Mouse (Mus musculus) neural tube, embryonic 15.5 days (tissue): ENCODE measurements around the gene Sptan1. TPM values are rescaled to one million over a fixed set of nuclear protein-coding genes. Genes with fewer than 3 reads are reported as not detected.

Experiments
- ATAC-seq: fragments of 200-750 bp; cut with Nextera tagmentation; 2 replicates; pipeline ENCODE4 v1.8.0; 2017; ENCODE audit warnings: mild to moderate bottlenecking, moderate TSS enrichment, moderate library complexity; ENCODE audit not compliant: low FRiP score
- H3K27ac ChIP-seq: fragments of 300-500 bp; sonication (generic); replicated peaks from 2 replicates; pipeline ENCODE4 v1.5.1; 2015; ENCODE audit warnings: mild to moderate bottlenecking, inconsistent platforms
- H3K27me3 ChIP-seq: fragments of 300-500 bp; sonication (generic); replicated peaks from 2 replicates; pipeline ENCODE4 v1.6.1; 2015; ENCODE audit warnings: inconsistent platforms
- H3K36me3 ChIP-seq: fragments of 300-500 bp; sonication (generic); 2 replicates; pipeline ENCODE4 v1.6.1; 2015; ENCODE audit warnings: inconsistent platforms
- H3K4me1 ChIP-seq: fragments of 300-500 bp; sonication (generic); 2 replicates; pipeline ENCODE4 v1.6.1; 2015; ENCODE audit warnings: inconsistent platforms
- H3K4me2 ChIP-seq: fragments of 300-500 bp; sonication (generic); 2 replicates; pipeline ENCODE4 v1.6.1; 2015; ENCODE audit warnings: inconsistent platforms, mild to moderate bottlenecking, moderate library complexity
- H3K4me3 ChIP-seq: fragments of 300-500 bp; sonication (generic); replicated peaks from 2 replicates; pipeline ENCODE4 v1.5.1; 2015; ENCODE audit warnings: mild to moderate bottlenecking, inconsistent platforms
- H3K9ac ChIP-seq: fragments of 300-500 bp; sonication (generic); replicated peaks from 2 replicates; pipeline ENCODE4 v1.6.1; 2015; ENCODE audit warnings: mild to moderate bottlenecking, inconsistent platforms
- H3K9me3 ChIP-seq: fragments of 300-500 bp; sonication (generic); replicated peaks from 2 replicates; pipeline ENCODE4 v1.6.1; 2016; ENCODE audit warnings: inconsistent platforms
- WGBS: fragments of 180-500 bp; shearing (Covaris S2); methylation state at CpG from one replicate; pipeline ENCODE4 v1.1.7; 2015; ENCODE audit warnings: mixed read lengths; 5-methylcytosine and 5-hydroxymethylcytosine counted together
- polyA plus RNA-seq: library from polyadenylated mRNA; unstranded; fragments of >200 nt; fragmentation: Nextera tagmentation; extraction: Ambion mirVana; gene quantifications from 2 replicates; pipeline ENCODE4 v1.2.1, GENCODE M21; 2015

The Sptan1 gene
- polyA plus RNA-seq, 1 experiment from 2014 or later: 213 TPM

DNA sequence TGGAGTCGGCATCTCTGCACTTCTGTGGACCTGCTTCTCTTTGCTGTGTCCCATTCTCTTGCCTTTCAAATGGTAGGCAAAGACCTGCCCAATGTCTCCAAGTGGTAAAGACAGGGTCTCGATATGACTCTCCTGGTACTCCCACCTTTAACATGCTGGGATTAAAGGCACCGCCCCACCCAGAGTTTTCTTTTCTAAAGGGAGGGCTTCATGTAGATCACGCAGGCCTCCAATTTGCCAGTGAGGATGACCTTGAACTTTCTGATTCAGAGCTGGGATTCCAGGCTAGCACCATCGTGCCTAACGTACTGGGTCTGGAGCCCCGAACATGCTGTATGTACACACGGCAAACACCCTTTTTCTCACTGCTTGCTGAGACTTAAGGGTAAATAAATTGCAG is 97.9 kb downstream of the Sptan1 start:
- Histone ChIP-seq H3K9ac (peak overlapping the region; percentile 48), H3K4me2 (peak overlapping the region; percentile 96)
- WGBS: 8% methylated on average over 8 of the region's 8 CpGs

DNA sequence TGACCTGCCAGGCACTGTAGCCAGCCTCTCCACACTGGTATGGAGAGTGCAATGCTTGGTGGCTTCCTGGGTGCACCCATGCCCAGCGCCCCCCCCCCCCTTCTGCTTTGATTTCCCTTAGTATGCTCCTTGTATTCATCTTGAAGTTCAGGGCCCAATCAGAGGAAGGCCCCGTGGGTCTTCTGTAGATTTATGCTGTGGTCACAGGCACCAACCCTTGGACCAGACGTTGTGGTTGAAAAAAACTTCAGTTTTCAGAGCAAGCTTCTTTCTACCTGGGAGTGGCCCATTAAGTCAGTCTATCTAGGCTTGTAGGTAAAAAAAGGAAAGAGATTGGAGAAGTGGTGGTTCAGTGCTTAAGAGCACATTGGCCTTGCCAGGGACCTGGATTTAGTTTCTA is 98.4 kb downstream of the Sptan1 start:
- peaks cover 45% of the 10 kb centered on the region for H3K4me1 ChIP-seq
- H3K9me3 ChIP-seq: no peaks in the 10 kb centered on the region
- no peak for ATAC-seq
- H3K4me3 ChIP-seq: peak overlapping the region; percentile 45; the same call in 1 of the 2 replicates
- 0% methylated on average over 2 of the region's 3 CpGs for WGBS
- peak overlapping the region; percentile 96 for H3K4me2 ChIP-seq
- no peaks in the 10 kb centered on the region for H3K27me3 ChIP-seq
- no peak overlapping the region for H3K27ac ChIP-seq
- no peak overlapping the region for H3K9ac ChIP-seq
- H3K36me3 ChIP-seq: no peaks in the 10 kb centered on the region

More for the DNA sequence above, 97.9 kb downstream of the Sptan1 start:
- no peak for ATAC-seq
- Histone ChIP-seq H3K27ac (peak overlapping the region; percentile 69), H3K36me3 (no peaks in the 10 kb centered on the region), H3K27me3 (no peaks in the 10 kb centered on the region), H3K9me3 (no peaks in the 10 kb centered on the region), H3K4me1 (peaks cover 40% of the 10 kb centered on the region), H3K4me3 (peak overlapping the region; percentile 45)

DNA sequence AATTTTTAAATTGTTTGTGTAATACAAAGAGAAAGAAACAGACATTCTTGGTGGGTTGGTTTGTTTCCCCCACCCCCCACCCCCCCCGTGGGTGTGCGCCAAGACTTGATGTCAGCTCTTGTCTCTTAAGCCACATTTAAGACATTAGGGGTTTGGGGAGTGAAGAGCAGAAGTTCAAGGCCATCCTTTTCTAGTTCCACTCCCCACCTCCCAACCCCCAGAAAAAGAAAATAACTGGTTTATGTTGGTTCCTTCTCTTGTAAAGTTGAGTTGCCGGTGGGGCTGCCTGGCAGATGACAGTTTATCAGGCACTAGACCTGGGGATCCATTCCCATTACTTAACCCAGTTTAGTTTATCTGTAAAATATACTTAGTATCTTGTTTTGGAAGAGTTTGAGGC is 98.9 kb downstream of the Sptan1 start:
- Histone ChIP-seq H3K27me3 (no peaks in the 10 kb centered on the region), H3K27ac (no peak overlapping the region), H3K36me3 (0 out of 2 replicates have a peak, but pooled peaks cover 3% of the 10 kb centered on the region), H3K9ac (no peak overlapping the region), H3K9me3 (no peaks in the 10 kb centered on the region), H3K4me1 (peaks cover 45% of the 10 kb centered on the region), H3K4me2 (no peak overlapping the region), H3K4me3 (no peak overlapping the region)
- no peak for ATAC-seq
- WGBS: 48% methylated on average over 3 of the region's 3 CpGs

DNA sequence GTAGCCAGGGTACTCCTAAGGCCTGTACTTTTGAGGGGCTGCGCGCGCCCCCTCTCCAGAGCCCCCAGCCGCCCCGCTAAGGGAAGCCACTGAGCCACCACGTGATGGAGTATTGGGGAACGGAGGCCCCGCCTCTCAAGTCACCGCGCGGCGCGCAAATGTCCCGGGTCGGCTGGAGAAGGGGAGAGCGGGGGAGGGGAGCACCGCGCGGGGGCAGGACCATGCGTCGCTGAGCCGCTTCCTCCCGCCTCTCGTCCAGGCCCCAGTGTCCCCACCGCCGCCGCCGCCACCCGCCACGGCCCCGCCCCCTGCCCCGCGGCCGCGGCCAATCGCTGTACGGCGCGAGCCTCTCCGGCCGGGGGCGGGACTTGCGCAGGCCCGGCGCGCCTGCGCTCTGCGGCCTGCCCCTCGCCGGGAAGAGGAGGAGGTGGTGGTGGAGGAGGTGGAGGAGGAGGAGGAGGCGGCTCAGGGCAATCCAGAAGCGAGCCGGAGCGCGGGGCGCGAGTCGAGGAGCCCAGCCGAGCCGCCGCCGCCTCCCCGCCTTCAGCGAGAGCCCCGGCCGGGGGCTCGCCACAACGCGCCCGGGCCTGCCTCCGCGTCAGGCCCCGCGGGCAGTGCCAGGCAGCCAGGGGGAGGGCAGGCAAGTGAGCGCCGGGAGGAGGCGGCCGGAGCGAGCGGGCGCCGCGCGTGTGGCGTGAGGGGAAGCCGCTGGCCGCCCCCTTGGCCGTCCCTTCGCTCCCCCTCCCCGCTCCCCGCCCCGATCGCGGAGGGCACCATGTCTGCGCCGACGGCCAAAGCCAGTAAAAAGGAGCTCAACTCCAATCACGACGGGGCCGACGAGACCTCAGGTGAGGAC is 100.9 kb downstream of the Sptan1 start:
- peak overlapping the region; percentile 99 for H3K9ac ChIP-seq
- peak; percentile 96 for ATAC-seq
- H3K4me2 ChIP-seq: peak overlapping the region; percentile 76
- peaks cover 42% of the 10 kb centered on the region for H3K4me1 ChIP-seq
- H3K27me3 ChIP-seq: no peaks in the 10 kb centered on the region
- peak overlapping the region; percentile 95 for H3K4me3 ChIP-seq
- WGBS: under 1% methylated on average over 59 of the region's 101 CpGs
- peaks cover 16% of the 10 kb centered on the region for H3K36me3 ChIP-seq
- peak overlapping the region; percentile 100 for H3K27ac ChIP-seq
- H3K9me3 ChIP-seq: no peaks in the 10 kb centered on the region

DNA sequence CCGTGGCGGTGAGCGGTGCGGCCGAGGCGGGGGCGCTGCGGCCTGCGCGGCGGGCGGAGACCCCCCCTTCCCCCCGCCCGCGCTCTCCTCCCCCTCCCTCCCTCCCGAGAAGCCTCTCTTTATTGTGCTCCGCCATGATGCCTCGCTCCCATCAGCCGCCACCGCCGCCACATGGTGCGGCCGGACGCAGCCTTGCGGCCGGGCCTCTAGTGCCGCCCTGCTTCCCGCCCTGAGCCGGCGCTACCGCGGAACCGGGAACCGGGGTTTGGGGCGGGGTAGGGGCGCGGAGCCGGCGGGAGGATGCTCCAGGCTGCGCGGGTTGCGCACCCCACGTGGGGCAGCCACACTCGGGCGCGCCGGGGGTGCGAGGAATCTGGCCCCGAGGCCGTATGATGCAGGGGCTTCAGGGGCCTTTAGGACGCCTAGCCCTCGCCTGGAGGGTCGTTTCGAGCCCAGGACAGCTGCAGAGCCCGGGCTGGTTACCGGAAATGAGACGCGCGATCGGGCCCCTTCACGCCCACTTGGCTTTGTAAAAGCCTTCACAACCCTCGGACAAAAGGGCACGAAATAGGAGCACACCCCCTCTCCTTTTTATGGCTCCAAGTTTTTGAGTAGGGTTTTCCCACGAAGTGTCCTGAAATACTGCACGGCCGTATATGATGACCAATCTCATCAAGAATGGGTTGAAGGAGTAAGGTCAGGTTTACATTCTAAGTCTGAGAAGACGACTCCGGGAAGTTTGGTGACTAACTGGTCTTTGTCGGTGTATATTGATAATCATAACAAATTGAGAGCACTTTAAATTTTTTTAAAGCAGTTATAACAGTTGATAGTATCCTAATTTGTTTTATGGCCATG is 101.9 kb downstream of the Sptan1 start:
- H3K27ac ChIP-seq: peak overlapping the region; percentile 100
- peak overlapping the region; percentile 76 for H3K4me2 ChIP-seq
- H3K4me3 ChIP-seq: peak overlapping the region; percentile 95
- H3K4me1 ChIP-seq: peaks cover 33% of the 10 kb centered on the region
- no peaks in the 10 kb centered on the region for H3K27me3 ChIP-seq
- peak; percentile 74 for ATAC-seq
- H3K36me3 ChIP-seq: peaks cover 16% of the 10 kb centered on the region
- WGBS: under 1% methylated on average over 46 of the region's 69 CpGs
- H3K9ac ChIP-seq: peak overlapping the region; percentile 99
- no peaks in the 10 kb centered on the region for H3K9me3 ChIP-seq

DNA sequence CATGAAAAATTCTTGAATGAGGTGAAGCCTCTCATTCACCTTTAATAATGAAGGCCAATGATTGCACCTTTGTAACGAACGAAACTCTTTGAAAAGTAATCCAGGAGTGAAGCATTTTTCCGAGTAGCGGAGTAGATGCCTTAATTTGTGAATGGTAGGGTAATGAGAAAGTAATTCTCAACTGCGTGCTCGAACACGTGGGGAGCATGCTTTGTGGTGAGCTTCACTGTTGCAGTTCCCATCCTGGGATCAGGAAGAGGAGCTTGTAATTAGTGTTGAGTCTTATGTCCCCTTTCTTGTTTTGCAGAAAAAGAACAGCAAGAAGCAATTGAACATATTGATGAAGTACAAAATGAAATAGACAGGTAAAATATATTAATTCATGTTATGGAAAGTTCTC is 102.6 kb downstream of the Sptan1 start:
- peaks cover 23% of the 10 kb centered on the region for H3K36me3 ChIP-seq
- H3K27me3 ChIP-seq: no peaks in the 10 kb centered on the region
- peak overlapping the region; percentile 76 for H3K4me2 ChIP-seq
- H3K9me3 ChIP-seq: no peaks in the 10 kb centered on the region
- H3K4me1 ChIP-seq: peaks cover 26% of the 10 kb centered on the region
- 15% methylated on average over 7 of the region's 7 CpGs for WGBS
- ATAC-seq: no peak
- peak overlapping the region; percentile 99 for H3K9ac ChIP-seq
- H3K4me3 ChIP-seq: peak overlapping the region; percentile 95
- H3K27ac ChIP-seq: no peak overlapping the region

DNA sequence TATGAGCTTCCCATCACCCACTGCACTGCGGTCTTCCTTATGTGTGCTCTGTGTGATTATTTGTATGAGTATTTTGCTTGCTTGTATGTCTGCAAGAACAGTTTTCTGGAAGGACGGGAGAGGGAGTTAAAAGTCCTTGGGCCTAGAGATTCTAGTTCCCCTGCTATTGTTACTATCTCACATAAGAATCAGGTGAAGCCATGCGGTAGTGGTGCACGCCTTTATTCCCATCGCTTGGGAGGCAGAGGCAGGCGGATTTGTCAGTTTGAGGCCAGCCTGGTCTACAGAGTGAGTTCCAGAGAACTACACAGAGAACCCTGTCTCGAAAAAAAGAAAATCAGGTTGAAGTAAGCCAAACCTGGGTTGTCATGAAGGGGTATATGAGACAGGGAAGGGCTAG is 107.5 kb downstream of the Sptan1 start:
- H3K27me3 ChIP-seq: no peaks in the 10 kb centered on the region
- 77% methylated on average over 7 of the region's 7 CpGs for WGBS
- H3K4me1 ChIP-seq: peaks cover 19% of the 10 kb centered on the region
- no peak overlapping the region for H3K4me2 ChIP-seq
- H3K9ac ChIP-seq: no peak overlapping the region
- no peak for ATAC-seq
- no peak overlapping the region for H3K4me3 ChIP-seq
- no peaks in the 10 kb centered on the region for H3K9me3 ChIP-seq
- H3K27ac ChIP-seq: no peak overlapping the region
- peaks cover 30% of the 10 kb centered on the region for H3K36me3 ChIP-seq

DNA sequence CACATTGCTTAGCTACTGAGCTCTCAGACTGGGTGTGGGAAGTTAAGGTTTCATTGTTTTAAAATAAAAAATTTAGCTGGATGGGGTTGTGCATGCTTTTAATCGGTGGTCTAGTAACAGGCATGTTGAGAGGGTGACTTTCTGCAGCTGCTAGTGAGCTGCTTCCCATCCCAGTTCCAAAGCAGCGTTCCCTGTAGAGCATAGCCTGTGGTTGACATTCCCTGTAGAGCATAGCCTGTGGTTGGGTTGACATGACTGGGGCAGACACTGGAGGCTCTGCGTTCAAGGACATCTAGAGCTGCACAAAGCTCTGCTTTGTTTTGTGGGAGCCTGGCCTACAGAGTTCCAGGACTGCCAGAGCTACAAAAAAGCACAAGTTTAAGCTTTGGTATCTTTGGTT is 107.9 kb downstream of the Sptan1 start:
- H3K36me3 ChIP-seq: peaks cover 30% of the 10 kb centered on the region
- H3K9me3 ChIP-seq: no peaks in the 10 kb centered on the region
- no peak for ATAC-seq
- no peak overlapping the region for H3K27ac ChIP-seq
- no peak overlapping the region for H3K9ac ChIP-seq
- no peaks in the 10 kb centered on the region for H3K27me3 ChIP-seq
- peaks cover 18% of the 10 kb centered on the region for H3K4me1 ChIP-seq
- H3K4me3 ChIP-seq: no peak overlapping the region
- 77% methylated on average over 3 of the region's 3 CpGs for WGBS
- H3K4me2 ChIP-seq: no peak overlapping the region

DNA sequence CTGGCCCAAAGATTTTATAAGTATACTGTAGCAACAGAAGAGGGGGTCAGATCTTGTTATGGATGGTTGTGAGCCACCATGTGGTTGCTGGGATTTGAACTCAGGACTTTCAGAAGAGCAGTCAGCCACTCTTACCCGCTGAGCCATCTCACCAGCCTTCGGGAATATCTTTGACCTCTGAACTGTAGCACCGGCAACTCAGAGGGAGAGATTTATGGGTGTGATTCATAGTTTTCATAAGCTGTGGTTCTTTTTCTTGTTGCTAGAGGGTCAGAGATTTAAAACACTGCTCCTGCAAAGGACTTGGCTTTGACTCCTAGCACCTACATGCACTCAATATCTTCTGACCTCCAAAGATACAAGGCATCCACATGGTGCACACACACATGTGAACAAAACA is 110.3 kb downstream of the Sptan1 start:
- no peaks in the 10 kb centered on the region for H3K27me3 ChIP-seq
- 72% methylated on average over 3 of the region's 3 CpGs for WGBS
- H3K36me3 ChIP-seq: peaks cover 15% of the 10 kb centered on the region
- H3K27ac ChIP-seq: no peak overlapping the region
- H3K4me3 ChIP-seq: no peak overlapping the region
- H3K4me2 ChIP-seq: no peak overlapping the region
- H3K9me3 ChIP-seq: no peaks in the 10 kb centered on the region
- H3K4me1 ChIP-seq: peaks cover 13% of the 10 kb centered on the region
- H3K9ac ChIP-seq: no peak overlapping the region
- ATAC-seq: no peak

DNA sequence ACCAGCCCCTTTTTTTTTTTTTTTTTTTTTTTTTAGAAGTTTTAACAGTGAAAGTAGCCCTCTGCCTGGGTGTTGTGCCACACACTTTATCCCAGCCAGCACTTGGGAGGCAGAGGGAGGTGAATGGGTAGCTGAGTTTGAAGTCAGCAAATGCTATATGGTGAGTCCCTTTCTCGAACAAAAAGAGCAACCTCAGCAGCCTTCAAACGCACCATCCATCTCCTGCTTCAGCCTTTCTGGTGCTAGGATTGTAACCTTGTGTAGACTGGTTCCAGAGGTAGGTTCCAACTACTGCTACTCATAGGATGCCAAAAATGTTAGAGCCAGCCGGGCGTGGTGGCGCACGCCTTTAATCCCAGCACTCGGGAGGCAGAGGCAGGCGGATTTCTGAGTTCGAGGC is 111.1 kb downstream of the Sptan1 start:
- ATAC-seq: no peak
- H3K9me3 ChIP-seq: no peaks in the 10 kb centered on the region
- peaks cover 13% of the 10 kb centered on the region for H3K4me1 ChIP-seq
- no peak overlapping the region for H3K4me2 ChIP-seq
- WGBS: 92% methylated on average over 8 of the region's 9 CpGs
- no peak overlapping the region for H3K27ac ChIP-seq
- peaks cover 14% of the 10 kb centered on the region for H3K36me3 ChIP-seq
- no peak overlapping the region for H3K9ac ChIP-seq
- no peak overlapping the region for H3K4me3 ChIP-seq
- no peaks in the 10 kb centered on the region for H3K27me3 ChIP-seq

DNA sequence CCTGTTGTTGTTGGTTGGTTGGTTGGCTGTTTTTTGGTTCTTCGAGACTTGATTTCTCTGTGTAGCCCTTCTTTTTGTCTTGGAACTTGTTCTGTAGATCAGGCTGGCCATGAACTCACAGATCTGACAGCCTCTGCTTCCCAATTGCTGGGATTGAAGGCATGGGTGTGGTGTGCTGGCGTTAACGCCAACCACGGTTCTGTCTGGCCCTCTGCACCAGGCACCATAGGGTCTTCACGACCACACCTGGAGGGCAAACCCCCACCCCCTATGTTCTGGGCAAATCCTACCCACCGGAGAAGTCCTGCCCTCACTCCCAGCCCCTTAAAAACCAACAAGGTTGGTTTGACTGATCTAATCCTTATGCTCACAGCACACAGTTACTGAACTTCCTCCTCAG is 111.6 kb downstream of the Sptan1 start:
- Histone ChIP-seq H3K4me2 (peak overlapping the region; percentile 95), H3K27me3 (no peaks in the 10 kb centered on the region), H3K9ac (0 out of 2 replicates have a peak overlapping the region, but pooled peaks have one; percentile 23), H3K4me1 (peaks cover 13% of the 10 kb centered on the region), H3K9me3 (no peaks in the 10 kb centered on the region), H3K4me3 (peak overlapping the region; percentile 48), H3K36me3 (peaks cover 14% of the 10 kb centered on the region), H3K27ac (no peak overlapping the region)
- ATAC-seq: no peak
- 70% methylated on average over 6 of the region's 6 CpGs for WGBS
